Mouse (Mus musculus) cerebellum, adult 9-10 months (tissue): ENCODE measurements around the gene Dnaja2.

Source experiments
- DNase-seq: peaks from one replicate; pipeline ENCODE4 v3.0.0; 2022

Dnaja2 gene

DNA sequence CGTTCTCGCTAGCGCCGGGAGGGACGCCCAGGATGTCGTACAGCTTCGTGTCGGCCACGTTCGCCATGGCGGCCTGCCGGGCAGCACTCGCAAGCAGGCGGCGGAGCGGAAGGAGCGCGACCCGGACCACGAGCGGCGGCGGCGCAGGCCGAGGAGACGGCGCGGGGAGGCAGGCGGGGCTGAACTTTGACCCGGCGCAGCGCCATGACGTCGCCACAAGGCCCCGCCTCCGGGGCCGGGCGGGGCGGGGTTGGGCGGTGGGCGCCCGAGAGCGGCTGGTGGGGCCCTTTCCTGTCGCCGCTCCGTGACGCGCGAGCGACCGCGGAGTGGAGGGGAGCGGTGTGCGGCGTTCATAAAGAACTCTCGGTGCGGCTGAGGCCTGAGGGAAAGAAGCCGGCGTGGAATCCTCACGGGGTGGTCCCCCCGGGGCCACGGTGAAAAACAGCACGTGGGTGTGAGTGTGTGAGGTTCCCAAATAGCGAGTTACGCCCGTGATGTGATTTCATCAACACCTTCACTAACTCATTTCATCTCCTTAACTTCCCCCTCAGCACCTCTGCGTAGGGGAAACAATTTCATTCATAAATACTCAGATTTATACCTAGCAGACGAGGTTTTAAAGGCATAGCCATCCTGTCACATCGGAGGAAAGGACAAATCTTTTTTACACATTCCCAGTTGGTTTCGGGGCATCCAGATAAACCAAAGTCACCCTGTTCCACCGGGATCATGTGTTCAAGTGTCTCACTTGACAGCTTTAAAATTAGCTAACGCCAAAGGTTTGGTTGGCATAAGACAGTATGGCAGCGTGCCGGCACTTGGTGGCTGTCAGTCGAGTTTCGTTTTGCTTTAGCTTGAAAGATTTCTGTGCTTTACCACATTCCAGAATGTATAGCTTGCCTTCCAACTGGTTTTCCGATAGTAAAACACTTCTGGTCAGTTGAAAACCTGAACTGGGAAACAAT is at the start of gene Dnaja2:
TSS of gene Dnaja2 (minus strand) at position 164 of the 965 bp plus-strand sequence.
- DNase-seq, result peak; percentile 82

GRCm38 (mm10) chr8:85604201-85604600 is 49.1 kb upstream of the Dnaja2 start:
- no peak for DNase-seq

GRCm38 (mm10) chr8:85603203-85603895 is 48.2 kb upstream of the Dnaja2 start:
- peak; percentile 70 for DNase-seq

- no peak for DNase-seq
Measured at GRCm38 (mm10) chr8:85602737-85603136, 47.6 kb upstream of the Dnaja2 start.

DNA sequence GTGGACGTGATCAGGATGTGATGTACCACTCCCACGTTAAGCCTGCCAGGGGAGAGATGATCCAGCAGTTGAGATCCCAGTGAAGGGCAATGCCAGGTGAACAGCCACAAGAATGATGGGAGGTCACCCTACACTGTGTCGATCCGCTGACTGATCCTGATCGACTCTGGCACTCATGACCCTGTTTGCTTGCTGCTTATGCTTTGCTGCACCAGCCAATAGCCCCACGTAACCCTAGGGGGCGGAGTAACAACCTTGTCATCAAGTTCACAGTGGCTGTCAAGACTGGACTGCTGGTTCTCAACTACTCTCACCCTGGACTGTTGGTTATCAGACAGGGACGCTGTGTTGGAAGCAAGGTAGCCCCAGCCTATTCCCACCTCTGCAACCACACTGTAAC is 46.6 kb upstream of the Dnaja2 start:
- no peak for DNase-seq

- no peak for DNase-seq
Measured at GRCm38 (mm10) chr8:85597413-85598191, 42.5 kb upstream of the Dnaja2 start.

DNA sequence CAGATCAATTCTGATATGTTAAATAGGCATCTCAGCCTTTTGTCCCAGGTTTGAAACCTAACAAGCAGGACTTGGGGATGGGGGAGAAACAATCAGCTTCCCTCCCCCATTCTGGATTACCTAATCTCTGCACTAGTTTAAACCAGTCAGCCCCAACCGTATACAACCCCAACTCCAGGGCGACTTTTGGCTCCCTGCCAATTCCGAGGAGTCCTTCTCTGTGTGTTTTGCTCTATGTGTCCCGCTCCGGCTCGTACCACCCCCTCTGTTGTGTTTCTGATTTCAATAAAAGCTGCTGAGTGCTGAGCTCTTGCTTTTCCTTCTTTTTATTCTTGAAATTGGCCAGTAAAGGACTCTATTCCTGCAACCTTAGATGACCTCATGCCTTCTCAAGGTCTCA is 40.2 kb upstream of the Dnaja2 start:
- no peak for DNase-seq

DNA sequence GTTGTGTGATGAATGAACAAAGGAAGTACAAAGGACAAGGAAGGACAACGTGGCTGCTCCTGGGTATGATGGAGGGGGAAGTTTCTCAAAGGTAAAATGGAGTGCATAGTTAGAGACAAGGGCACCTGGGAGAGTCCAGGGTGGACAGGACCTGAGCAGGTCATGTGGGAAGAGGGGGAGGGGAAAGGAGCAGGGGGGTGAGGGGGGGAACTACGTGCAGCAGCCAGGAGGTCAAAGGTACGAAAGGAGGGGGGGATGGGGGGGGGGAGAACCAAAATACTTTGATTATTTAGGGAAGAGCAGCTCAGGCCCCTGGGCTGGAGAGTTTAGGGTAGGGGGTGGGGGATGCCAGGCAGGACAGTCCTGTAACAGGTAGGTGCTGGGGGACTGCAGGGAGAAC is 39.8 kb upstream of the Dnaja2 start:
- DNase-seq, result no peak

- no peak for DNase-seq
Measured at GRCm38 (mm10) chr8:85593324-85593723, 38.2 kb upstream of the Dnaja2 start.

GRCm38 (mm10) chr8:85591532-85591931 is 36.4 kb upstream of the Dnaja2 start:
- DNase-seq, result no peak

DNA sequence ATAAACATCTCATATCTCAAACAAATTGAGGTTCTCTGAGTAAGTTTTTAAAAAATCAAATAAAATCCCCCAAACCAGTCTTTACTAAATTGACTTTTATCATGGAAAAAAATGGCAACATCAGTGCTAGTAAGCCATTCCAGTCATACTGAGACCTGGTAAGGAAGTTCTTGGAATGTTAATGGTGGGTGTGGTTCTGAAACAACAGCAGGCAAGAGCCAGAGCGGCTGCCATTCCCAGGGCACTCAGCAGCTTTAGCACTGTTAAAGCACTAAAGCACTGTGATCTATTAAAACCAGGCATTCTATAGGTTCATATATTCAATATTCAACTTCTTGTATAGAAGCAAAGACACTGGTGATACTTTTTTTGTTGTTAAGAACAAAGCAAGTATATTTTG is 35.1 kb upstream of the Dnaja2 start:
- DNase-seq, result no peak

DNA sequence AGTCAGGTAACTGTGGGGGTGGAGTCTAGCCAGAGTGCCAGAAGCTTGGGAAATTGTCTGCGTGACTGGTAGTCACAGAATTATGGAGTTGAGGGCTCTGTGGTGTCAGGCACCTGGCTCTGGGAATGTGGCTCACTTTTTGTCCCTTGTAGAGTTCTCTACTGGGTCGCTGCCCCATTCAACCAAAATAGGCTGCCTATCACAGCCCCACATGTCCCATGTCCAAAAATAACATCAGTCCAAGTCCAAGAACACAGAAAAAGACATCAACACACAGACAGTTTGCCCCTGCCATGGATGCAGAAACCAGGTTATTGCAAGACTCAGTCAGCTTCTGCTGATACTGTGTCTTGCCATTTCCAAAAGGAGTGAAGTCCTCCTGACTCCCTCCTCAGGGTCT is 33.5 kb upstream of the Dnaja2 start:
- no peak for DNase-seq

DNA sequence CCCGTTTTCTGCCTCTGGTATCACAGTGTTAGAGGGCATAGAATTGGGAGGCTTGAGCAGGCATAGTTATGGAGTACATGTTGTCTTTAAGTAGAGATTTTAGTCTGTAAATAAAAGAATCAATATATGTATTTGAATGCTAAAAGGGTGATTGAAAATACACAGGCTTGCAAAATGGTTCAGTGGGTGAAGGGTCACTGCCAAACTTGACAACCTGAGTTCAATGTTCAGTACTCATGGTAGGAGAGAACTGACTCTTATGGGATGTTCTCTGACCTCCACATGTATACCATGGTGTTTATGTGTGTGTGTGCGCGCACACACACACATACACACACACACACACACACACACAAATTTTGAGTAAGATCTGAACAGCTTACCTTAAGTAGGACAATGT is 22.5 kb upstream of the Dnaja2 start:
- no peak for DNase-seq

GRCm38 (mm10) chr8:85573972-85574496 is 18.9 kb upstream of the Dnaja2 start:
- DNase-seq, result no peak

- DNase-seq, result no peak
Measured at GRCm38 (mm10) chr8:85570466-85570865, 15.3 kb upstream of the Dnaja2 start.

- DNase-seq, result no peak
Measured at GRCm38 (mm10) chr8:85567801-85568200, 12.7 kb upstream of the Dnaja2 start.

DNA sequence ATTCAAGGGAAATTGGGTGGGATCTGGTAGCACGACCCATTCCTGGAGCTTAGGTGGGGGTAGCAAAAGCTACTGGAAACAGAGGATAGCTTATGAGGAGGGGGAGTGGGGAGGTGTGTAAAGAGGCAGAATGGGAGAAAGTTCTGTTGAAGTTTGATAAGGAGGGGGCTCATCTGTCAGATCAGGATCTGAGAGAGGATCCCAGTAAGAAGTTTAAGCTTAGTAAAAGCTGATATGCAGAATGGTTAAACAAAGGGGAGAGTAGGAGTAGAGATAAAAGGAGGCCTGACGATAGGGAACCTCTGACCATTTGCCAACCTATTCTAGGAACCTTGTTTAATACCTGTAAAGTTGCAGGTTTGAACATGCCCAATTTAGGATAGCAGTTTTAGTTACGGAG is 10.0 kb upstream of the Dnaja2 start:
- no peak for DNase-seq

GRCm38 (mm10) chr8:85563336-85563735 is 8.2 kb upstream of the Dnaja2 start:
- no peak for DNase-seq

DNA sequence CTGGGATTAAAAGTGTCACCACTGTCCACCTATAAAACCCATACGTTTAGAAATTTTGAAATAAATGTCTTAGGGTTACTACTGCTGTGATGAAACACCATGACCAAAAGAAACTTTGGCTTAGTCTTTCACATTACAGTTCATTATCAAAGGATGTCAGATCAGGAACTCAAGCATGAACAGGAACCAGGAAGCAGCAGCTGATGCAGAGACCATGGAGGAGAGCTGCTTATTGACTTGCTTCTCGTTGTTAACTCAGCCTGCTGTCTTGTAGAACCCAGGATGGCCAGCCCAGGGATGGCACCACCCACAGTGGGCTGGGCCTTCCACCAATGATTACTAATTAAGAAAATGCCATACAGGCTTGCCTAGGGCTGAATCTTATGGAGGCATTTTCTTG is 4.8 kb upstream of the Dnaja2 start:
- no peak for DNase-seq

DNA sequence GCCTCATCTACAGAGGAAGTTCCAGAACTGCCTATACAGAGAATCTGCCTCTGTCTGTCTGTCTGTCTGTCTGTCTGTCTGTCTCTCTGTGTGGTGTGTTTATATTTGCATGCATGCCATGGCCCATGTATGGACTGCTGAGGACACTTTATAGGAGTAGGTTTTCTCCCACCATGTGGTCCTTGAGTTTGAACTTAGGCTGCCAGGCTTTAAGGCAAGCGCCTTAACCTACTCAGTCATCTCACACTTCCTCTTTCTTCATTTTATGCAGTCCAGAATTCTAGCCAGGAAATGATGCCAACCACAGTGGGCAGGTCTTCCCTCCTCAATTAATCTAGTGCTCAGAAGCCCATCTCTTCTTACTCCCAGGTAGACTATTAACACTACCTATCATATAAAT is 4.1 kb upstream of the Dnaja2 start:
- DNase-seq, result no peak

DNA sequence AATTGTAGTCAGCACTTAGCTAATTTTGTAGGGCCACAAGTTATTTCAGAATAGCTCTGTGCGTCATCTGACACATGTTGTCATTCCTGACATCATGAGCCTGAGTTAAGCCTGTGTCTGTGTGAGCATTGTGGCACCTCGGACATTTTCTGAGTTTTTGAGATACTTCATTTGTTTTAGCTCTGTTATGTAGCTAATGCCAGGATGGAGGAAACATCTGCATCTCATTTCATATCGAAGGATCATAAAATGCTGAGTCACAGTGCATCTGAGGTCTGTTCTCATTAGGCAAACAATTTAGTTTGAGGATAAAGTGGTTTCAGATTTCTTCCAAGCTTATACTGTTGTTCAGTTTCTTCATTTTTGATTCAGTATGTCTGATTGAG is 2.5 kb upstream of the Dnaja2 start:
- DNase-seq, result no peak

GRCm38 (mm10) chr8:85556986-85557600 is 1.9 kb upstream of the Dnaja2 start:
- no peak for DNase-seq
